Mouse (Mus musculus): Measurements from ENCODE around the gene Pparg.

GRCm38 (mm10) chr6:115418964-115419363 is 58.2 kb downstream of the Pparg start:
- TF ChIP-seq POLR2A (IDR thresholded peaks at IDR 0.05; ENCODE audit: low read depth, low read length) (no peak), CTCF (IDR thresholded peaks at IDR 0.05; ENCODE audit: extremely low read depth, insufficient read length, insufficient replicate concordance, low read depth, low read length) (no peak)

Measured in small intestine, adult 2 months (tissue).